Mouse (Mus musculus) layer of hippocampus, postnatal 14 days (tissue): Measurements from ENCODE around the gene Olfr646. TPM values are rescaled to one million over a fixed set of nuclear protein-coding genes. Genes with fewer than 3 reads are reported as not detected.

Source experiments
- DNase-seq, 2 experiments: peaks; one replicate each; pipeline ENCODE4 v3.0.0; 2021 to 2022; ENCODE audit warnings: low spot score in 2 of 2, mixed read lengths in 1 of 2
- long read RNA-seq, 2 experiments: library from polyadenylated mRNA; stranded (forward); transcript quantifications; one replicate each; pipeline ENCODE4 v2.0.0; 2021
- total RNA-seq, 2 experiments: library from RNA; stranded (reverse); gene quantifications; 2 replicates each; pipeline ENCODE4 v1.2.3; 2021

Olfr646 gene
- total RNA-seq = not detected
- long read RNA-seq, experiment 1 = 0 reads
- long read RNA-seq, experiment 2 = 0 reads

DNA sequence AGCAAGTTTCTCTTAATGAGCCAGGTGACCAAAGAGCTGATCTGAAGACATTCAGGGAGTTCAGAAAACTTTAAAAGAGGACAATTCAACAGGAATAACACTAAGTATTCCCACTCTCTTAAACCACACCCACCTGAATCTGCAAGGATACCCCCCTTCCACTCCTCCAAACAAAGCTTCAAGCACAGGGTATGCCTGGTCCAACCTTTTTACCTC is at the start of gene Olfr646:
Gene Olfr646, plus strand, starts transcription at position 117 of the 216 bp plus-strand sequence.
- no peak for DNase-seq

GRCm38 (mm10) chr7:104059215-104059614 is 45.5 kb upstream of the Olfr646 start:
- DNase-seq = no peak

DNA sequence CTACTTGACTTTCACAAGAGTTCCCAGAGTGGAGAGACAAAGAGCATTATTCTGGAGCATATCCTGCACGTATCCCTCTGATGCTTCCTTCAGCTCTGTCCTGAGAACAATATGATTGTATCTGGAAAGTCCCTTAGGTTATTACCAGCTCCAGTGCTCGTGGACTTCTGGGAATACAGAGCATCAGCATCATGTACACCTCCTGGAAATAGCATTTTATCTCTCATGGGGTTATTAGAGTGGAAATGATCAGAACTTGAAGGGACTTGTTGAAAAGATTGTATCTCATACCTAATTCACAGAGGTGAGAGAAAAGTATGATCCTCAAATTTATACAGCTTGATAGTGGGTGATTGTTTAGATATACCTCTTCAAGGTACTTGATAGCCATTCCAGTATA is 43.3 kb upstream of the Olfr646 start, which contains the start of gene 4930516K23Rik:
Gene 4930516K23Rik, minus strand, starts transcription at position 101 of the 400 bp plus-strand sequence.
- no peak for DNase-seq

DNA sequence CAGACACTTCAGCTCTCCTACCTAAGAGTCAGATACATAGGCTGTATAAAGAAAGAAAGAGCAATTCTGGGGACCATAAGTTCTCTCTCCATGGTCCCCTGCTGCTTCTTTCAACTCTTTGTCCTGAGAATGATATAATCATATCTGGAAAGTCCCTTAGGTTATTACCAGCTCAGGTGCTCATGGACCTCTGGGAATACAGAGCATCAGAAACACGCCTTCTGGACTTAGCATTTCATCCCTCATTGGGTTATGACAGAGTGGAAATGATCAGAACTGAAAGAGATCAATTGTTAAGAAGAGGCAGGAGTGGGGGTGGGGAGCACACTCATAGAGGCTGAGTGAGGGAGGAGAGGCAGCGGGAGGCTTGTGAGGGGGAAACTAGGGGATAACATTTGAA is 32.9 kb upstream of the Olfr646 start, which contains the start of gene Olfr644:
Gene Olfr644, minus strand, starts transcription at position 101 of the 400 bp plus-strand sequence.
- no peak for DNase-seq

- DNase-seq = no peak
These were observed 19.3 kb upstream of the Olfr646 start, which contains the start of gene Olfr645 for GRCm38 (mm10) chr7:104085365-104085764. Gene Olfr645 (minus strand): TSS chr7:104085465.

DNA sequence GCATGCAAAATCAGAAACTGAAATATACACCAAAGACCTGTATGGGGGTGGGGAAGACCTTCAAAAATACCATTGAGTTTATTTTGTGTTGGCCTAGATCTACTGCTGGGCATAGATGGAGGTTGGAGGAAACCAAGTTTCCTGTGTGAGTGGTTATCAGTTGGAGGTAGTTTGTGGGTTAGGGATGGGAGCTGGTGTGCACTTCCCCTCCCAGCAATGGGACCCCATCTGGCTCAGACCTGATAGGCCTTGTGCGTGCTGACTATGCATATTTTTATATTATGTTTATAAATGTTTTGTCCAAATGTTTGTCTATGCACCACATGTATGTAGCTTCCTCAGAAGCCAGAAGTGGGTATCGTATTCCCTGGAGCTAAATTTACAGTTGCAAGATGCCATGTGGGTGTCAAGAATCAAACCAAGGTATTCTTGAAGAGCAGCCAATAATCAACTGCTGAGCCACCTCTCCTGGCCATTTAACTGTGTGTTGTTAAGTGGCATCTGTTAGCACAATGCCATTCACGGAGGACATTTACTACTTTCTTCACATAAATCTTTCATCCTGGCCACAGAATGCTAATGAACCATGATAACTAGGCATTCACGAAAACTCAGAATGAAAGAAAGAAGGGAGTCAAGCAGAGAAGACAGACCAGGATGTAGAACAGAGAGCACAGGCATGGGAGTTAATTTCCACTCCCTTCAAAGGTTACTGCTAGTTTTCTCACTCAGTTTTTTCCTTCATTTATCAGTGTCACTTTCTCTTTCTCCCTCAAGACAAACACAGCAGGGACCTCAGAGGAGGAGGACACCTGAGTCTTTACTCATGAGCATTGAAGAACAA is 538 bp upstream of the Olfr646 start:
- no peak for DNase-seq

DNA sequence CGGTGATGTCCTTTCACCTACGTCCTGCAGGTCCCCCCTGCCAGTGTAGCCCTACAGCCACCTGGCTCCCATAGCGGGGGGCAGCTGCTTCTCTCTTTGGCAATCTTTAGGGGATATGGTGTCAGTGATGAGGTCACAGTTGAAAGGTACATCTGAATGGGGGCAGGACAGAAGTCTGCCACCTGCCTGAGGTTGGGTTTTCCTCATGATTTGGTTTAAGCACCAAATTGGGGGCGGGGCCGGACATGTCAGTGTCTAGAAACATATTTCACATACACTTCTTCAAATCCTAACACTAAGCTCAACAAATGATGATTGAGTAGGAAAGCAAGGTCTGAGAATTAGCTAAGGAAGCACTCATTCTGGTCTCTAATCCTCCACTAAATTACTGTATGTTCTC is 25.1 kb downstream of the Olfr646 start, which contains the start of gene Ubqln5:
Gene Ubqln5, minus strand, starts transcription at position 101 of the 400 bp plus-strand sequence.
- DNase-seq = no peak

DNA sequence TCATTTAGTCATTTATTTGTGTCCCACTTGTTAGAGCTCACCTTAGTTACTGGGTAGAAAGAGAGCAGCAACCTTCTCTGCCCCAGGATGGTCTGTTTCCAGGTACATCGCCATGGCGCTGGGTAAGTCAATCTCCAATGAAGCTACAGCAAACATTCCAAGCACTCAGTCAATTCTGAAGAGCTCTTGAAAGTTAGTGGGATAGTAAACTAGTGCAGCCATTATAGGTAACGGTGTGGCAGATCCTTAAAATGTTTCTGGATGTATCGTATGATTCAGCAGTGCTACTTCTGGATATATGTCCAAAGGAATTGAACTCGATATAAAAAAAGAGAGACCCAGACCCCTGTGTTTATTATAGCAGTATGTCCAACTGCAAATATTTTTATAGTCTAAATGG is 32.6 kb downstream of the Olfr646 start, which contains the start of gene Olfr643:
Gene Olfr643, minus strand, starts transcription at position 101 of the 400 bp plus-strand sequence.
- DNase-seq = no peak

DNA sequence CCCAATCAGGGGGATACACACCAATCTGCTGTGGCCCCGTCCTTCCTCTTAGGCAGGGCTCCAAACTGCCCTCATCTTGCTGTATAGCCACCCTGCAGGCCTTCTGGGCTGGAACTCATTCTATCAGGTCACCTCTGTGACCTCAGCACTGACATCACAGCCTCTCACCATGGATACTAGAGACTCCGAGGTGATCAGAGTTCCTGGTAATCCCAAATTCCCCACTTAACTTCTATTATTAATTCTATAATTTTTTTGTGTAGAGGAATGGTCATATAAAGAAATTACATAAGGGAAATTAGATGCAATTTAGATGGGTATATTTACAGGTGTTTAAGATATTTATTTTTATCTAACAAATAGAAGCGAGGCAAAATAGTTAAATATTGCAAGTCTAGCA is 38.5 kb downstream of the Olfr646 start, which contains the start of gene Ubqln3:
Gene Ubqln3, minus strand, starts transcription at position 101 of the 400 bp plus-strand sequence.
- DNase-seq = no peak

- no peak for DNase-seq
These were observed 45.8 kb downstream of the Olfr646 start, which contains the start of gene Ubqlnl for GRCm38 (mm10) chr7:104150456-104150855. Gene Ubqlnl (minus strand): TSS chr7:104150556.

Other genes starting within 250 kb of the Olfr646 start
- not detected for gene Olfr66, start 218.6 kb upstream of the Olfr646 start, total RNA-seq
- gene Olfr64, start 210.4 kb upstream of the Olfr646 start, total RNA-seq = not detected
- gene Olfr65, start 201.4 kb upstream of the Olfr646 start, total RNA-seq = not detected
- gene Olfr631, start 176.0 kb upstream of the Olfr646 start, total RNA-seq = not detected
- gene Olfr632, start 170.5 kb upstream of the Olfr646 start, total RNA-seq = not detected
- gene Olfr633, start 160.4 kb upstream of the Olfr646 start, total RNA-seq = not detected
- gene Olfr635, start 133.7 kb upstream of the Olfr646 start, total RNA-seq = under 1 TPM; 0.07 to 0.09 TPM
- not detected for gene Olfr638, start 106.1 kb upstream of the Olfr646 start, total RNA-seq
- under 1 TPM; 0.07 to 0.19 TPM for gene Olfr639, start 87.6 kb upstream of the Olfr646 start, total RNA-seq
- not detected for gene Olfr640, start 79.3 kb upstream of the Olfr646 start, total RNA-seq
- gene Olfr641, start 69.4 kb upstream of the Olfr646 start, total RNA-seq = not detected
- not detected for gene Olfr642, start 52.2 kb upstream of the Olfr646 start, total RNA-seq
- gene 4930516K23Rik, start 43.4 kb upstream of the Olfr646 start, total RNA-seq = not detected
- gene Olfr644, start 33.0 kb upstream of the Olfr646 start, total RNA-seq = not detected
- gene Olfr645, start 19.4 kb upstream of the Olfr646 start, total RNA-seq = not detected
- gene Ubqln5, start 25.0 kb downstream of the Olfr646 start, total RNA-seq = not detected
- not detected for gene Olfr643, start 32.5 kb downstream of the Olfr646 start, total RNA-seq
- gene Ubqln3, start 38.4 kb downstream of the Olfr646 start, total RNA-seq = not detected
- not detected for gene Ubqlnl, start 45.7 kb downstream of the Olfr646 start, total RNA-seq
- gene Olfm5, start 60.0 kb downstream of the Olfr646 start, total RNA-seq = not detected
- under 1 TPM; 0.17 to 0.44 TPM for gene Olfr648, start 78.5 kb downstream of the Olfr646 start, total RNA-seq
- gene Olfr649, start 91.1 kb downstream of the Olfr646 start, total RNA-seq = not detected
- under 1 TPM; 0.28 to 0.33 TPM for gene Trim6, start 113.9 kb downstream of the Olfr646 start, total RNA-seq
- 1 to 10 TPM in 1 of 2 experiments, under 1 TPM in 1; 0.76 to 1.0 TPM for gene Trim34a, start 139.6 kb downstream of the Olfr646 start, total RNA-seq
- gene Trim5, start 183.2 kb downstream of the Olfr646 start, total RNA-seq = under 1 TPM; 0.25 to 0.55 TPM
- gene Trim12a, start 210.6 kb downstream of the Olfr646 start, total RNA-seq = 1 to 10 TPM; 2.0 to 2.1 TPM
- gene Trim34b, start 224.6 kb downstream of the Olfr646 start, total RNA-seq = not detected
- 1 to 10 TPM; 1.5 to 2.0 TPM for gene Trim12c, start 248.5 kb downstream of the Olfr646 start, total RNA-seq